Mouse (Mus musculus) CH12.LX (cell line): Measurements from ENCODE around the gene Ccdc96. TPM values are rescaled to one million over a fixed set of nuclear protein-coding genes. Genes with fewer than 3 reads are reported as not detected.

Experiments
- DNase-seq: peaks from one replicate; pipeline ENCODE4 v3.0.0-alpha.2; 2013; ENCODE audit errors: extremely low read depth
- H3K27ac ChIP-seq: 2 replicates; pipeline ENCODE4 v1.5.1; 2012; ENCODE audit warnings: low read depth, mild to moderate bottlenecking, control low read depth, moderate library complexity; ENCODE audit not compliant: insufficient read depth
- H3K27me3 ChIP-seq: replicated peaks from 2 replicates; pipeline ENCODE3; 2012; ENCODE audit warnings: inconsistent platforms
- H3K36me3 ChIP-seq, 2 experiments: replicated peaks in 1 of 2; 2 replicates each; pipeline versions ENCODE3 to v1.6.1; 2012; ENCODE audit warnings: inconsistent platforms in 1 of 2, low read length in 1 of 2, mild to moderate bottlenecking in 1 of 2, mixed read lengths in 1 of 2, moderate library complexity in 1 of 2; ENCODE audit not compliant: control insufficient read depth in 1 of 2, insufficient read depth in 1 of 2
- H3K4me1 ChIP-seq, 2 experiments: 2 replicates each; pipeline ENCODE4 v1.6.1; 2012; ENCODE audit warnings: inconsistent platforms in 1 of 2, moderate library complexity in 1 of 2; ENCODE audit not compliant: insufficient read depth in 2 of 2, control insufficient read depth in 1 of 2
- H3K4me2 ChIP-seq: 2 replicates; pipeline ENCODE4 v1.6.1; 2012; ENCODE audit warnings: low read depth, mild to moderate bottlenecking, control low read depth; ENCODE audit not compliant: poor library complexity, insufficient read depth, severe bottlenecking
- H3K4me3 ChIP-seq, 3 experiments: fragments of 150-350 bp in 1 of 3; sonication (generic) in 1 of 3; replicated peaks in 1 of 3; 2 replicates each; pipeline versions ENCODE3 to v1.5.1; 2011 to 2012; ENCODE audit warnings: low read depth in 2 of 3, low read length in 2 of 3, mild to moderate bottlenecking in 2 of 3, moderate library complexity in 2 of 3, control low read depth in 1 of 3, improper control_type of control experiment in 1 of 3, inconsistent platforms in 1 of 3, mixed read lengths in 1 of 3; ENCODE audit not compliant: poor library complexity in 1 of 3
- H3K79me2 ChIP-seq: replicated peaks from 2 replicates; pipeline ENCODE4 v1.6.1; 2012; ENCODE audit warnings: mild to moderate bottlenecking, moderate library complexity; ENCODE audit not compliant: control insufficient read depth, poor library complexity, insufficient read depth, severe bottlenecking; ENCODE audit errors: extremely low read depth
- H3K9ac ChIP-seq: 2 replicates; pipeline ENCODE4 v1.6.1; 2012; ENCODE audit warnings: low read depth, mild to moderate bottlenecking, control low read depth, moderate library complexity; ENCODE audit not compliant: insufficient read depth
- H3K9me3 ChIP-seq: replicated peaks from 2 replicates; pipeline ENCODE3; 2012; ENCODE audit warnings: low read length, inconsistent platforms, mixed read lengths
- CHD1 ChIP-seq: IDR thresholded peaks from 2 replicates; pipeline ENCODE4 v1.6.1; 2012; ENCODE audit warnings: low read depth, low read length, improper control_type of control experiment, inconsistent platforms
- CHD2 ChIP-seq: IDR thresholded peaks from 2 replicates; pipeline ENCODE4 v1.6.1; 2011; ENCODE audit warnings: low read length, improper control_type of control experiment
- ELF1 ChIP-seq: IDR thresholded peaks from 2 replicates; pipeline ENCODE4 v1.6.1; 2014; ENCODE audit warnings: low read depth, mild to moderate bottlenecking, inconsistent platforms, low read length, improper control_type of control experiment
- EP300 ChIP-seq: IDR thresholded peaks from 2 replicates; pipeline ENCODE4 v1.6.1; 2011; ENCODE audit warnings: low read length, improper control_type of control experiment
- HCFC1 ChIP-seq: IDR thresholded peaks from 2 replicates; pipeline ENCODE4 v1.6.1; 2012; ENCODE audit warnings: low read depth, mild to moderate bottlenecking, inconsistent platforms, low read length, improper control_type of control experiment
- IRF4 ChIP-seq: IDR thresholded peaks from 2 replicates; pipeline ENCODE4 v1.6.1; 2014; ENCODE audit warnings: low read depth, mild to moderate bottlenecking, inconsistent platforms, low read length, improper control_type of control experiment
- JUND ChIP-seq: conservative IDR thresholded peaks from 2 replicates; pipeline ENCODE4 v1.6.1; 2011; ENCODE audit warnings: low read depth, low read length, improper control_type of control experiment
- MAX ChIP-seq: IDR thresholded peaks from 2 replicates; pipeline ENCODE4 v1.6.1; 2011; ENCODE audit warnings: low read length, improper control_type of control experiment
- MAZ ChIP-seq: IDR thresholded peaks from 2 replicates; pipeline ENCODE4 v1.6.1; 2012; ENCODE audit warnings: low read depth, mild to moderate bottlenecking, inconsistent platforms, low read length, improper control_type of control experiment, moderate library complexity
- MXI1 ChIP-seq: IDR thresholded peaks from 2 replicates; pipeline ENCODE4 v1.6.1; 2011; ENCODE audit warnings: mild to moderate bottlenecking, low read depth, low read length, improper control_type of control experiment
- MYC ChIP-seq: IDR thresholded peaks from 2 replicates; pipeline ENCODE4 v1.6.1; 2011; ENCODE audit warnings: low read depth, mild to moderate bottlenecking, improper control_type of control experiment, low read length
- NELFE ChIP-seq: IDR thresholded peaks from 2 replicates; pipeline ENCODE4 v1.6.1; 2011; ENCODE audit warnings: low read depth, low read length, improper control_type of control experiment
- NRF1 ChIP-seq: IDR thresholded peaks from 2 replicates; pipeline ENCODE4 v1.6.1; 2014; ENCODE audit warnings: low read depth, mild to moderate bottlenecking, inconsistent platforms, low read length, improper control_type of control experiment, moderate library complexity
- PAX5 ChIP-seq: IDR thresholded peaks from 2 replicates; pipeline ENCODE4 v1.6.1; 2012; ENCODE audit warnings: low read length, inconsistent platforms, mixed read lengths
- POLR2AphosphoS2 ChIP-seq: IDR thresholded peaks from 2 replicates; pipeline ENCODE4 v1.6.1; 2011; ENCODE audit warnings: low read depth, low read length, improper control_type of control experiment
- SMC3 ChIP-seq: IDR thresholded peaks from 2 replicates; pipeline ENCODE4 v1.6.1; 2011; ENCODE audit warnings: low read depth, low read length, improper control_type of control experiment
- TBP ChIP-seq: conservative IDR thresholded peaks from 2 replicates; pipeline ENCODE4 v1.6.1; 2011; ENCODE audit warnings: low read depth, low read length, improper control_type of control experiment
- USF2 ChIP-seq: conservative IDR thresholded peaks from 2 replicates; pipeline ENCODE4 v1.6.1; 2011; ENCODE audit warnings: low read depth, low read length, improper control_type of control experiment
- ZC3H11A ChIP-seq: IDR thresholded peaks from 2 replicates; pipeline ENCODE4 v1.6.1; 2012; ENCODE audit warnings: low read depth, mild to moderate bottlenecking, inconsistent platforms, low read length, improper control_type of control experiment
- ZMIZ1 ChIP-seq: IDR thresholded peaks from 2 replicates; pipeline ENCODE4 v1.6.1; 2012; ENCODE audit warnings: low read depth, mild to moderate bottlenecking, inconsistent platforms, low read length, improper control_type of control experiment
- dilution Hi-C: fragments of 300-500 bp; cut with MboI; formaldehyde crosslinking; loops from 2 replicates; pipeline ENCODE4 v1.14.3; 2020; ENCODE audit warnings: low sequenced_read_pairs; ENCODE audit not compliant: extremely low pct_unique_long_range_greater_than_20kb, extremely low pct_ligation_motif_present
- in situ Hi-C: fragments of 300-500 bp; cut with MboI; formaldehyde crosslinking; loops from 3 replicates; pipeline ENCODE4 v1.14.3; 2019; ENCODE audit warnings: low sequenced_read_pairs, low pct_ligation_motif_present, low pct_unique_long_range_greater_than_20kb, mixed read lengths
- polyA plus RNA-seq: library from polyadenylated mRNA; unstranded; fragments of >175 nt; gene quantifications from 2 replicates; pipeline ENCODE4 v1.2.1, GENCODE M21; 2012; ENCODE audit warnings: low read depth; ENCODE audit not compliant: insufficient read length
- total RNA-seq, 2 experiments: library from RNA; depleted of rRNA; stranded (reverse); fragments of 300-350 nt in 1 of 2; fragments of >200 nt in 1 of 2; gene quantifications; 2 replicates each; pipeline ENCODE4 v1.2.3; 2012 to 2014

The Ccdc96 gene
- total and polyA plus RNA-seq, 3 experiments, result 0.26 to 0.41 (median 0.34) TPM

DNA sequence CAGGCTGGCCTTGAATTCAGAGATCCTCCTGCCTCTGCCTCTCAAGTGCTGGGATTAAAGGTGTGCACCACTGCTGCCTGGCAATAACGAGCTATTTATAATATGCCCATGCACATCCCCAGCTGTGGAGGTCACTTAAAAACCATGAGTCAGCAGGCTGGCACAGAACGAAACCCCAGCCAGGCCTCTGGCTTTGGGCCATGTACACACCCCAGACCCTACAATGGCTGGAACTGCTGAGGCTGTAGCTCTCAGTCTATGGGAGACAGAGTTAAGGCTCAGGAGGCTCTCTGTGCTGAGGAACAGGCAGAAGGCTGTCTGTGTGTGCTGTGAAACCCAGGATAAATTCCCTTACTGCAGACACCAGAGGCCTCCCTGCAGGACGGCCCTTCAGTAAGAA is 43.6 kb upstream of the Ccdc96 start:
- no peak overlapping the region for H3K27ac ChIP-seq
- TF ChIP-seq JUND, result no peak
- TF ChIP-seq EP300, result no peak
- TF ChIP-seq MAZ, result no peak
- TF ChIP-seq CHD2, result no peak
- TF ChIP-seq MYC, result no peak
- no peak for TF ChIP-seq HCFC1
- no peak for TF ChIP-seq ZC3H11A
- TF ChIP-seq IRF4, result no peak
- no peak for TF ChIP-seq ELF1
- TF ChIP-seq MAX, result no peak
- no peak for TF ChIP-seq MXI1
- TF ChIP-seq USF2, result no peak
- TF ChIP-seq TBP, result no peak
- TF ChIP-seq SMC3, result no peak
- no peak for TF ChIP-seq POLR2AphosphoS2
- TF ChIP-seq CHD1, result no peak
- no peak for TF ChIP-seq NRF1
- TF ChIP-seq, all 38 proteins: peak for 0
- dilution Hi-C loops, result no loop called here

DNA sequence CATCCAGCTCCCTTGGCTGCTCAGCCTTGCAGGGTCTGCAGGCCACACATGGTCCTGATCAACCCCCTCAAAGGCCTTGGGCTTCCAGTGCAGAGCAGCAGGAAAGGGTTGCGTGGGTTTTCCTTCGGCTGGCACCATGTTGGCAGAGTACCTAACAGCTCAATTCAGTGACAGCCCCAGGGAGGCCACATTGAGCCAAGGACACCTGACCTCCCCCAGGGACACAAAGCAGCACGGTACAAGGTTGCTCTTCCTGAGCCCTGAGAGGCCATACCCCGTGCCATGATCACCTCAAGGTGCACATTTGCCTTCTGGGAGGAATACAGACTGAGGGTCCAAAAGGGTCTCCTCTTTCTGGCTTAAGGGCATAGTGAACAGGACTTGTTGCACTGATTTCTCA is 39.8 kb upstream of the Ccdc96 start:
- DNase-seq, result no peak
- H3K9me3 ChIP-seq, result peaks cover 3% of the 10 kb centered on the region
- H3K36me3 ChIP-seq, result no peaks in the 10 kb centered on the region
- H3K4me1 ChIP-seq, result no peaks in the 10 kb centered on the region
- no peaks in the 10 kb centered on the region for H3K79me2 ChIP-seq
- TF ChIP-seq NRF1 (no peak), JUND (no peak), PAX5 (no peak), ZC3H11A (no peak), MAZ (no peak), CHD2 (no peak), CHD1 (no peak), ZMIZ1 (no peak), NELFE (no peak), MAX (no peak), SMC3 (no peak), POLR2AphosphoS2 (no peak), MYC (no peak)
- H3K4me2 ChIP-seq, result no peak overlapping the region
- H3K27me3 ChIP-seq, result peaks cover 93% of the 10 kb centered on the region
- no peak overlapping the region for H3K27ac ChIP-seq
- no peak overlapping the region for H3K4me3 ChIP-seq
- dilution Hi-C loops (no loop called here), in situ Hi-C loops (no loop called here)
- H3K9ac ChIP-seq, result no peak overlapping the region

More for the DNA sequence above, 43.6 kb upstream of the Ccdc96 start:
- no peaks in the 10 kb centered on the region for H3K79me2 ChIP-seq
- in situ Hi-C loops, result no loop called here
- no peak overlapping the region for H3K9ac ChIP-seq
- no peaks in the 10 kb centered on the region for H3K36me3 ChIP-seq
- no peak overlapping the region for H3K4me2 ChIP-seq
- H3K4me3 ChIP-seq, result no peak overlapping the region
- peaks cover 91% of the 10 kb centered on the region for H3K27me3 ChIP-seq
- H3K4me1 ChIP-seq, result no peaks in the 10 kb centered on the region
- peaks cover 6% of the 10 kb centered on the region for H3K9me3 ChIP-seq
- no peak for DNase-seq
